Mouse (Mus musculus): Measurements from ENCODE around the gene Casq2.

Gene Casq2

GRCm38 (mm10) chr3:102086283-102086682, at the start of gene Casq2:
Gene Casq2, plus strand, starts transcription at chr3:102086415.
- in situ Hi-C loops (cut with MboI, MseI), result loop anchor here (25.0 kb wide), 1 partner anchor 726 kb away; no protein-coding TSS in a partner anchor

DNA sequence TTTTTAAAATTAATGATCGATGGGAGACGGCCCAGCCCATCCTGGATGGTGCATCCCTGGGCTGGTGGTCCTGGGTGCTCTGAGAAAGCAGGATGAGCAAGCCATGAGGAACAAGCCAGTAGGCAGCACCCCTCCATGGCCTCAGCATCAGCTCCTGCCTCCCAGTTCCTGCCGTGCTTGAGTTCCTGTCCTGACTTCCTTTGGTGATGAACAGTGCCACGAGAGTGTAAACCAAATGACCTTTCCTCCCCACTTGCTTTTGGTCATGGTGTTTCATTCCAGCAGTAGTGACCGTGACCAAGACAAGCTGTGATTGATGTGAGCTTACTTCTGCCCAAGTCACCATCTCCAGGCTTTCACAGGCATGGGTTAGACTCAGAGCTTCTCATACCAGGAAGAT, 48.4 kb upstream of the Casq2 start:
- in situ Hi-C loops (cut with MboI, MseI), result no loop called here

GRCm38 (mm10) chr3:102038608-102039007, 47.6 kb upstream of the Casq2 start:
- in situ Hi-C loops (cut with MboI, MseI), result no loop called here

GRCm38 (mm10) chr3:102041632-102042031, 44.6 kb upstream of the Casq2 start:
- in situ Hi-C loops (cut with MboI, MseI), result no loop called here

GRCm38 (mm10) chr3:102045071-102045470, 41.1 kb upstream of the Casq2 start:
- in situ Hi-C loops (cut with MboI, MseI), result no loop called here

GRCm38 (mm10) chr3:102047532-102047931, 38.7 kb upstream of the Casq2 start:
- in situ Hi-C loops (cut with MboI, MseI), result no loop called here

DNA sequence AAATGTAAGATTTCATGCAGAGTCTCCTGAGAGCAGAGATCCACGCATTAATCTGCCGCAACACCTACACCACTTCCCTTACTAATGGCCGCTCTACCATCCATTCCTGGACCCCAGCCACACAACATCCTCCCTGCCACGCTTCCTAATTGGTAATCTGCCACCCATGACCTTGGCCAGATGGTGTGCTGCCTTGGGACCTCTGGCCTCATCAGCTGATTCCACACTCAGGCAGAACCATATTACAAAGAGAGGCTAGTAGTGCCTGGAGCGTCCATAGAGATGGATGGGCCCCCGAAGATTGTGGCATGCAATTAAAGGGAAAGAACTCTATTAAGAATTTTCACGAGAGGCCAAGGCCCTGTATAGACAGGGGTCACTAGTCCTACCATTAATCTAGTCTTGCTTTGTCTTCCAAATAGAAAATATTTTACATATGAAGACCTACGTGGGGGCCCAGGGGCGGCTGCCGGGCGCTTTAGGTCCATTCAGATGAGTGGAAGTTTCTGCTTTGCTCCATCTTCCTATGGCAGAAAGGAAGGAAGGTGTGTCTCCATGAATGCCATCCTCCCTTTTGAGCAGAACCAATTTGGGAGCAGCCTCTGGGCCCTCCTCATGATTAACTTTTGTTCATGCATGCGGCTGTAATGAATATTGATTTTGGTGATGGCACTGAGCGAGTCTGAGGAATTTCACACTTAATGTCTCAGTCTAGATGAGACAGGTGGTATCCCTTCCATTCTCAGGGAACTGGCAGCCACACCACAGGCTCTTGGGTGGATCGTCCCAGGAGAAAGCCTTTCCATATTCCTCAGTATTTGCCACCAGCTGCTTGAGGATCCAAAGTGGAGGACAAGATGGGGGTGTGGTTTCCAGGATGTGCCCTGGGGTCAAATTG, 36.8 kb upstream of the Casq2 start:
- in situ Hi-C loops (cut with MboI, MseI), result no loop called here

DNA sequence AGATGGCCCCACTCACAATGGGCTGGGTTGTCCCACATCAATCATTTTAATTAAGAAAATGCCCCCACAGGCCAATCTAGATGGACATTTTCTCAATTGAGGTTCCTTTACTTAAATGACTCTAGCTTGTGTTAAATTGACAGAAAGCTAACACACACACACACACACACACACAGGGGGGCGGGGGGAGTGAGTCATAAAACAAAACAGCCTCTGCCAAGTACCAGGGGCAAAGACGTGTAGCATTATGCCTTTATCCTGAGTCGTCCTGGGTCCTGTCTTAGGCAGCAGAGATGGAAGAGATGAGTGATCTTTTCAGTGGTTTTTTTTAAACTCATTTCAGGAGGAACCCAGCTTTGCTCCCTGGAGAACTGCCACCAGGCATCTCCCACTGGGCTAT, 34.2 kb upstream of the Casq2 start:
- in situ Hi-C loops (cut with MboI, MseI), result no loop called here

- in situ Hi-C loops (cut with MboI, MseI), result no loop called here
Observed at GRCm38 (mm10) chr3:102053293-102053692, 32.9 kb upstream of the Casq2 start.

- in situ Hi-C loops (cut with MboI, MseI), result no loop called here
Observed at GRCm38 (mm10) chr3:102055878-102056277, 30.3 kb upstream of the Casq2 start.

GRCm38 (mm10) chr3:102060065-102060464, 26.1 kb upstream of the Casq2 start:
- in situ Hi-C loops (cut with MboI, MseI), result no loop called here

- in situ Hi-C loops (cut with MboI, MseI), result no loop called here
Observed at GRCm38 (mm10) chr3:102061923-102062670, 24.1 kb upstream of the Casq2 start.

GRCm38 (mm10) chr3:102062671-102063010, 23.6 kb upstream of the Casq2 start:
- in situ Hi-C loops (cut with MboI, MseI), result no loop called here

DNA sequence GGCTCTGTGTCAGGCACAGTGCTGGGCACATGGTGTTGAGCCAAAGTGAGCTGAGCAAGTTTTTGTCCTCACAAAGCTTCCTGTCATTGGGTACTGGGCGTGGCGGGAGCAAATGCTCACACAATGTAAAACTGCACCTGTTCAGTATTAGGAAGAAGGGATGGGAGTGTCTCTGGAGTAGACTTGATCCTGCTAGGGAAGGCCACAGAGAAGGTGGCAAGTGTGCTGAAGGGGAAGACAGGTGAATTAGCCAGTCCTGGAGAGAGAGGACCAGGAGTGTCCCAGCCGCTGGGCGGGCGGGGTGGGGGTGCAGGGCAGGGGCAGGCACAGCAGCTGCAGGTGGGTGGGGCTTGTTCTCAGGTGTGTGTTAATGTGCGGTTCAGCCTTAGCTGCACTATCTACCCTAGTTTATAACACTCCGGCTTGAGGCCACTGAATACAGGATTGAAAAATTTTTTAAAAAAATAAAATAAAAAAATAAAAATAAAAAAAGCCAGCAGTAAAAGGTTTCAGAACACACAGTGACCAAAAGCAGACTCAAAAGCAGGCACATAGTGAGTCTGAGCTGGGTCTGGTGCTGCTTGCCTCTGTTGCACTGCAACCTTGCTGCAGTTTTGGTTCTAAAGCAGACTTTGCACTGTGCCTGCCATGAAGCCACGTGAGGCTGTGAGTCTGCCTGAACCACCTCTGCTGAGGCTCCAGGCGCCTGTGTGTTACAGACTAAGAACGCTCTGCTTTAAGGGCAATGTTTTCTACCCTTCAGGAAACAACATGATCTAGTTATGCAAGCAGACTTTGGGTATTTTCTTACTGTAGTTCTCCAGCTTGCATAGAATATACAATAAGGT, 22.7 kb upstream of the Casq2 start:
- in situ Hi-C loops (cut with MboI, MseI), result no loop called here

DNA sequence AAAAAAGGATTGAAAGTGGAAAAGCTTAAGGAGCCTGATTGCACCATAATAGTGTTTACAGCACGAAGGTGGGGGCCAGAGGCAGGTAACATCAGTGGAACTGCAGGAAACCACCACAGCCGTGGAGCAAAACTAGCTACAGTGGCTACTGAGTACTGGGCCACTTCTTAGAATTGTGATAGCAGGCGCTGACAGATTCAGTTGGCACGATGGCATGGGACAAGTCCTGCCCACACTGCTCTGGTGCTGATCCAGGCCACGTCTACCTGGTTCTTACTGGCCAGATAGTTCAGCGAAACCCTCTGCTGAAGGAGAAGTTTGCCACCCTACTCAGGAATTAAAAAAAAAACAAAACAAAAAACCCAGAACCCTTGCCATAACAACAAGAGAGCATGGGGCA, 21.6 kb upstream of the Casq2 start:
- in situ Hi-C loops (cut with MboI, MseI), result no loop called here

DNA sequence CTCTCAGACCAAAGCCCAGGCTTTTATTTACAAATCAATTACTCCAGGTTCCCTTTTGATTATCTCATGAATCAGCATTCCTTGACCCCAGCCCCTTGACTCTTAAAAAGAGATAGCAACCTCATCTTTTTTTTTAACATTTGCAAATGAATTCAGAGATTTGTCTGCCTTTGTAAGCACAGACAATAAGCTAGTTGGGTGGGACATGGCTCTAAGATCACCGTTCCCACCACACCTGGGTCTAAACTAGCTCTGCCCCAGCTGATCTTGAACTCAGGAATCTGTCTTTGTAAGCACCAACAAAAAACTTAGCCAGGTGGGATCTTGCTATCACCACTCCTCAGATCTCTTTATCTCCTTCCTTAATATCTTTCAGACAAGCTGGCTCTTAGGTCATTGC, 18.9 kb upstream of the Casq2 start:
- in situ Hi-C loops (cut with MboI, MseI), result no loop called here

- in situ Hi-C loops (cut with MboI, MseI), result no loop called here
Observed at GRCm38 (mm10) chr3:102067861-102068260, 18.4 kb upstream of the Casq2 start.

DNA sequence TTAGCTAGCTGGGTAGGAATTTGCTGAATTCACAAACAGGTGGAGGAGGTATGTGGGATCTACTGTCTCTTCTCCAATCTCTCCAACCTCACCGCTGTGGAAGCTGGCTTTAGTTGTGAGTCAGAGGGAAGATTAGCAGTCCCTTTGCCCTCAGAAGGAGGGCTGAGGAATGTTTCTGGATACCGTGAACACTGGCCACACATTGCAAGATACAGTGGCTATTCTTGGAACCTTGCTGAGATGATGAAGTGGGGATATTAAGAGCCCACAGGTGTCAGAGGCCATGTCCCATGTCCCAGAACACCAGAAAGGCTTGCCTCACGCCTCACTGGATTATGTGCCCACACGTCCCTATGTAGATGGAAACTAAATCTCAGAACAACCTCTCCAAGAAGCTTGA, 17.0 kb upstream of the Casq2 start:
- in situ Hi-C loops (cut with MboI, MseI), result no loop called here

GRCm38 (mm10) chr3:102069686-102070085, 16.5 kb upstream of the Casq2 start:
- in situ Hi-C loops (cut with MboI, MseI), result no loop called here

DNA sequence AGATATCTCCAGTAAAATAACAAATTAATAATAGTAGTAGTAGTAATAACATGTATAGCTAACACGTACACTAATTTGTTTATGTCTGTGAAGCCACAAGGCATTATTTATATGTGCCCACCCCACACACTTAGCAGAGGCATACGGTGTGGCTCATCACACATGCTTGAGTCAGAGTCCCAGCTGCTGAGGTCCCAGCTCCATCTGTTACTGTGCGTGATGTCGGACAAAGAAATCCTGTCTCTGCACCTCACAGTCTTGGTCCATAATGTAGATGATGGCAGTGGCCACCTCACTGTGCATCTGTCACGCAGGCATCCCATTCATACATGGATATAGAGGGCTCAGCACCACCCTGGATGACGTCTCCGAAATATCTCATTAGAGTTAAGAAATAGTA, 15.9 kb upstream of the Casq2 start:
- in situ Hi-C loops (cut with MboI, MseI), result no loop called here

DNA sequence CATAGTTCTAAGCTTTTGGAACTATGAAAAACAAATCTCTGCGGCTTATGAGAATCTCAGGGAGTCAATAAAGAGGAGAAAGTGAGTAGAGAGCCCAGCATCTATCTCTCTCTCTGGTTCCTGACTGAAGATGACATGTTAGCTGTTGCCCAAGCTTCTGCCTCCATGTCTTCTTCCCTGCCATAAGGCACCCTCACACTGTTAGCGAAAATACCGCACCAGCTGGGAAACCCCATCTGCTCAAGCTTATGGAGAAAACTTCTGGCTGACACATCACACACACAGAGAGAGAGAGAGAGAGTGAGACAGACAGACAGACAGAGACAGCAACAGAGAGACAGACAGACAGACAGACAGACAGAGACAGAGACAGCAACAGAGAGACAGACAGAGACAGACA, 15.2 kb upstream of the Casq2 start:
- in situ Hi-C loops (cut with MboI, MseI), result no loop called here

DNA sequence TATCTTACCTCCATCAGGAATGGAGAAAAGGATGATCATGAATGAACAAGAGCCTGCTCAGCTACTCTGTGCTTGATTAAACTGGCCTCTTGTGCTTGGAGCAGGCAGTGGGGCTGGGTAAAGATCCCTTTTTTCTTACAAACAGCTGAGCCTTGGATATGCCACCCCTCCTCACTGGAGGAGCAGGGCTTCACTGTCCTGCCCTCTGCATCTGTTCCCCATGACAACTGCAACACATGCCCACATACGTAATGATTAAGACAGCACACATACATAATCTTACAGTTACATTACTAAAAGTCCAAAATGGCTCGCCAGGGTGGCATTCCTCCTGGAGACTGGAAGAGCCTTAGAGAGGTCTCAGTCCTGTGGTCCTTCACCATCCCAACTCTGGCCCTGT, 6.8 kb upstream of the Casq2 start:
- in situ Hi-C loops (cut with MboI, MseI), result loop anchor here (25.0 kb wide), 1 partner anchor 733 kb away; no protein-coding TSS in a partner anchor

All from T-helper 1 cell (primary cell).